In genomic region chr9:49051349-49051748, GRCm38 (mm10) we compare ENCODE assay signal across 8 mouse cellular contexts. TPM values are rescaled to one million over a fixed set of nuclear protein-coding genes. Genes with fewer than 3 reads are reported as not detected.
DNase-seq lines count a peak whose midpoint lies in the region; ATAC-seq lines count a peak whose summit lies in the region.

No protein-coding gene starts in this region.

- no peak overlapping the region for H3K27ac ChIP-seq in liver, embryonic 13.5 days

- H3K36me3 ChIP-seq in liver, embryonic 13.5 days, result no peaks in the 10 kb centered on the region

- peak; percentile 19 for DNase-seq in ovary, adult 18-20 months (ENCODE audit: low spot score)
- DNase-seq in ovary, postnatal 10 days (ENCODE audit: low spot score), result no peak
- peak; percentile 79 for DNase-seq in adrenal gland, postnatal 14 days
- peak; percentile 38 for DNase-seq in embryo, embryonic 9.5 days (ENCODE audit: extremely low spot score)
- peak; percentile 27 for DNase-seq in liver, embryonic 13.5 days
- DNase-seq in right cerebral cortex, adult 18-20 months, result peak; percentile 59
- DNase-seq in yolk sac, embryonic 10.5 days (ENCODE audit: low spot score), result peak; percentile 24

- H3K27me3 ChIP-seq in liver, embryonic 13.5 days, result no peaks in the 10 kb centered on the region

- no peak overlapping the region for H3K4me2 ChIP-seq in liver, embryonic 13.5 days

- ATAC-seq in inflammation-experienced regulatory T-cells, adult 6 months, result peak; percentile 28
- ATAC-seq in liver, embryonic 13.5 days (ENCODE audit: low read depth), result no peak

- no peak overlapping the region for H3K4me3 ChIP-seq in liver, embryonic 13.5 days (replicated peaks)

- WGBS in liver, embryonic 13.5 days (ENCODE audit: insufficient replicate concordance), result 7% methylated on average over 5 of the region's 5 CpGs

- H3K9ac ChIP-seq in liver, embryonic 13.5 days, result no peak overlapping the region

- H3K4me1 ChIP-seq in liver, embryonic 13.5 days (replicated peaks), result peaks cover 9% of the 10 kb centered on the region

- H3K9me3 ChIP-seq in liver, embryonic 13.5 days (replicated peaks), result no peaks in the 10 kb centered on the region

RNA-seq across cellular contexts. Expression of gene Zw10, which starts 4.1 kb away (rescaled TPM):
- 16.0 and 19.2 TPM in 2 replicates for total RNA-seq in adrenal gland, postnatal 14 days (2021)
- 10 to 100 TPM; 36.4 to 49.9 (median 44.9) TPM for polyA plus RNA-seq in inflammation-experienced regulatory T-cells, adult 6 months (2017; shearing (Covaris generic))
- polyA plus RNA-seq in liver, embryonic 13.5 days (2015; fragmentation: Nextera tagmentation; extraction: Ambion mirVana), result 24.0 and 29.3 TPM in 2 replicates

RNA-seq across cellular contexts. Expression of gene Tmprss5, which starts 29.7 kb away (rescaled TPM):
- 0.83 TPM in 1 of 2 replicates, not detected in the other for total RNA-seq in adrenal gland, postnatal 14 days (2021)
- not detected for polyA plus RNA-seq in inflammation-experienced regulatory T-cells, adult 6 months (2017; shearing (Covaris generic))
- not detected in 2 replicates for polyA plus RNA-seq in liver, embryonic 13.5 days (2015; fragmentation: Nextera tagmentation; extraction: Ambion mirVana)
